ENCODE assay signal across 8 mouse cellular contexts in genomic region chr9:108517253-108517930, GRCm38 (mm10). TPM values are rescaled to one million over a fixed set of nuclear protein-coding genes. Genes with fewer than 3 reads are reported as not detected.
DNase-seq lines count a peak whose midpoint lies in the region; ATAC-seq and TF ChIP-seq lines count a peak whose summit lies in the region.

No protein-coding gene starts in this region.

- no peak for TF ChIP-seq POLR2A in brain, embryonic 14.5 days (IDR thresholded peaks at IDR 0.05; ENCODE audit: borderline replicate concordance, extremely low read depth, insufficient read depth, insufficient read length, poor library complexity, severe bottlenecking)

- H3K9ac ChIP-seq in heart, embryonic 13.5 days = peak overlapping the region; percentile 98
- H3K9ac ChIP-seq in liver, embryonic 12.5 days = peak overlapping the region; percentile 94

- TF ChIP-seq CTCF in brain, embryonic 14.5 days (IDR thresholded peaks at IDR 0.05; ENCODE audit: borderline replicate concordance, extremely low read depth, insufficient read depth, insufficient read length) = no peak

- H3K27me3 ChIP-seq in erythroblast, embryonic 14.5 days (ENCODE audit: control insufficient read depth) = no peaks in the 10 kb centered on the region
- no peaks in the 10 kb centered on the region for H3K27me3 ChIP-seq in heart, embryonic 13.5 days (replicated peaks)
- no peaks in the 10 kb centered on the region for H3K27me3 ChIP-seq in liver, embryonic 12.5 days (replicated peaks)
- H3K27me3 ChIP-seq in splenic B cell, adult 2 months (ENCODE audit: control insufficient read depth, insufficient read depth, low read length, poor library complexity, severe bottlenecking) = no peaks in the 10 kb centered on the region

- peak; percentile 88 for DNase-seq in CD4-positive, CD25-positive, alpha-beta regulatory T cell, adult 2 months (ENCODE audit: low read depth, low spot score)
- peak; percentile 95 for DNase-seq in brain, embryonic 14.5 days (ENCODE audit: low read depth)
- DNase-seq in kidney, postnatal 10 days = peak; percentile 94
- DNase-seq in naive thymus-derived CD4-positive, alpha-beta T cell, adult 2 months (ENCODE audit: low read depth) = peak; percentile 88
- peak; percentile 82 for DNase-seq in splenic B cell, adult 2 months (ENCODE audit: low read depth, low spot score)

- ATAC-seq in heart, embryonic 13.5 days (ENCODE audit: extremely low read depth, insufficient number of reproducible peaks, low FRiP score, low TSS enrichment) = peak; percentile 74
- peak; percentile 84 for ATAC-seq in liver, embryonic 12.5 days

- peak overlapping the region; percentile 94 for H3K4me2 ChIP-seq in heart, embryonic 13.5 days
- H3K4me2 ChIP-seq in liver, embryonic 12.5 days = peak overlapping the region; percentile 92

- peaks cover 60% of the 10 kb centered on the region for H3K4me1 ChIP-seq in erythroblast, embryonic 14.5 days (ENCODE audit: control insufficient read depth)
- H3K4me1 ChIP-seq in heart, embryonic 13.5 days = peaks cover 35% of the 10 kb centered on the region
- peaks cover 37% of the 10 kb centered on the region for H3K4me1 ChIP-seq in liver, embryonic 12.5 days

- no peaks in the 10 kb centered on the region for H3K9me3 ChIP-seq in erythroblast, embryonic 14.5 days (ENCODE audit: control insufficient read depth, low read length)
- H3K9me3 ChIP-seq in heart, embryonic 13.5 days = no peaks in the 10 kb centered on the region
- H3K9me3 ChIP-seq in liver, embryonic 12.5 days (replicated peaks) = no peaks in the 10 kb centered on the region

- H3K27ac ChIP-seq in heart, embryonic 13.5 days (replicated peaks) = peak overlapping the region; percentile 99
- H3K27ac ChIP-seq in liver, embryonic 12.5 days = peak overlapping the region; percentile 98

- H3K36me3 ChIP-seq in erythroblast, embryonic 14.5 days (ENCODE audit: control insufficient read depth) = peaks cover 70% of the 10 kb centered on the region
- peaks cover 54% of the 10 kb centered on the region for H3K36me3 ChIP-seq in heart, embryonic 13.5 days
- H3K36me3 ChIP-seq in liver, embryonic 12.5 days = peaks cover 62% of the 10 kb centered on the region
- H3K36me3 ChIP-seq in splenic B cell, adult 2 months (ENCODE audit: control insufficient read depth, insufficient read depth, low read length, poor library complexity, severe bottlenecking) = peaks cover 9% of the 10 kb centered on the region

- peak overlapping the region; percentile 99 for H3K4me3 ChIP-seq in erythroblast, embryonic 14.5 days (replicated peaks)
- peak overlapping the region; percentile 98 for H3K4me3 ChIP-seq in heart, embryonic 13.5 days
- peak overlapping the region; percentile 78 for H3K4me3 ChIP-seq in liver, embryonic 12.5 days

- 0% methylated on average over 65 of the region's 95 CpGs for WGBS in heart, embryonic 13.5 days
- under 1% methylated on average over 68 of the region's 95 CpGs for WGBS in liver, embryonic 12.5 days (ENCODE audit: insufficient replicate concordance)

RNA-seq across cellular contexts. Expression of gene Qrich1, which starts 0.8 kb away (rescaled TPM):
- 166 and 169 TPM in 2 replicates for polyA plus RNA-seq in brain, embryonic 14.5 days (2012; rRNA removed)
- polyA plus RNA-seq in erythroblast, embryonic 14.5 days (2012) = 3.5 TPM in 2 replicates
- polyA plus RNA-seq in heart, embryonic 13.5 days (2015; fragmentation: Nextera tagmentation; extraction: Ambion mirVana) = 81.2 and 81.7 TPM in 2 replicates
- 78.6 and 81.6 TPM in 2 replicates for polyA plus RNA-seq in liver, embryonic 12.5 days (2016; fragmentation: Nextera tagmentation; extraction: Ambion mirVana)

RNA-seq across cellular contexts. Expression of gene Qars, which starts 9.9 kb away (rescaled TPM):
- polyA plus RNA-seq in brain, embryonic 14.5 days (2012; rRNA removed) = 181 and 184 TPM in 2 replicates
- 5.3 and 5.9 TPM in 2 replicates for polyA plus RNA-seq in erythroblast, embryonic 14.5 days (2012)
- polyA plus RNA-seq in heart, embryonic 13.5 days (2015; fragmentation: Nextera tagmentation; extraction: Ambion mirVana) = 62.2 and 69.0 TPM in 2 replicates
- polyA plus RNA-seq in liver, embryonic 12.5 days (2016; fragmentation: Nextera tagmentation; extraction: Ambion mirVana) = 74.4 and 79.9 TPM in 2 replicates

RNA-seq across cellular contexts. Expression of gene Usp19, which starts 27.0 kb away (rescaled TPM):
- 184 and 208 TPM in 2 replicates for polyA plus RNA-seq in brain, embryonic 14.5 days (2012; rRNA removed)
- 10.7 and 11.0 TPM in 2 replicates for polyA plus RNA-seq in erythroblast, embryonic 14.5 days (2012)
- polyA plus RNA-seq in heart, embryonic 13.5 days (2015; fragmentation: Nextera tagmentation; extraction: Ambion mirVana) = 51.4 and 55.9 TPM in 2 replicates
- 48.0 and 52.1 TPM in 2 replicates for polyA plus RNA-seq in liver, embryonic 12.5 days (2016; fragmentation: Nextera tagmentation; extraction: Ambion mirVana)

RNA-seq across cellular contexts. Expression of gene Lamb2, which starts 37.9 kb away (rescaled TPM):
- polyA plus RNA-seq in brain, embryonic 14.5 days (2012; rRNA removed) = 42.9 and 49.3 TPM in 2 replicates
- 0.02 and 0.05 TPM in 2 replicates for polyA plus RNA-seq in erythroblast, embryonic 14.5 days (2012)
- 45.3 and 49.0 TPM in 2 replicates for polyA plus RNA-seq in heart, embryonic 13.5 days (2015; fragmentation: Nextera tagmentation; extraction: Ambion mirVana)
- 9.8 and 10.9 TPM in 2 replicates for polyA plus RNA-seq in liver, embryonic 12.5 days (2016; fragmentation: Nextera tagmentation; extraction: Ambion mirVana)

RNA-seq across cellular contexts. Expression of gene Impdh2, which starts 42.7 kb away (rescaled TPM):
- 127 and 171 TPM in 2 replicates for polyA plus RNA-seq in brain, embryonic 14.5 days (2012; rRNA removed)
- polyA plus RNA-seq in erythroblast, embryonic 14.5 days (2012) = 4.0 and 4.4 TPM in 2 replicates
- polyA plus RNA-seq in heart, embryonic 13.5 days (2015; fragmentation: Nextera tagmentation; extraction: Ambion mirVana) = 99.5 and 107 TPM in 2 replicates
- 173 and 184 TPM in 2 replicates for polyA plus RNA-seq in liver, embryonic 12.5 days (2016; fragmentation: Nextera tagmentation; extraction: Ambion mirVana)

Comparison
In these comparisons a context has a peak if more than half of its experiments do, and no peak if none do; other contexts are left out.
1. Peak in every context shown above with its lines: DNase-seq, ATAC-seq, H3K4me3 ChIP-seq and H3K27ac ChIP-seq.
2. RNA of gene Qrich1, which starts 0.8 kb away (polyA plus RNA-seq): 166 to 169 TPM in brain, embryonic 14.5 days, 81.2 to 81.7 TPM in heart, embryonic 13.5 days and 78.6 to 81.6 TPM in liver, embryonic 12.5 days; 3.5 TPM in erythroblast, embryonic 14.5 days; every median in the first group is over 10 times any median in the second.